Comparison of ENCODE assay signal across 8 mouse cellular contexts in genomic region chr10:58255213-58255892, GRCm38 (mm10). TPM values are rescaled to one million over a fixed set of nuclear protein-coding genes. Genes with fewer than 3 reads are reported as not detected.
DNase-seq lines count a peak whose midpoint lies in the region; ATAC-seq lines count a peak whose summit lies in the region.

TSS of gene Gcc2 (plus strand) at chr10:58255497.

- H3K4me2 ChIP-seq in forebrain, embryonic 14.5 days (ENCODE audit: low read length) = peak within 1 kb of the TSS; percentile 57
- H3K4me2 ChIP-seq in neural tube, embryonic 15.5 days = peak within 1 kb of the TSS; percentile 59

- ATAC-seq in forebrain, embryonic 14.5 days = peak; percentile 99
- ATAC-seq in neural tube, embryonic 15.5 days (ENCODE audit: low FRiP score) = peak; percentile 99

- no peaks in the 10 kb centered on the region for H3K9me3 ChIP-seq in forebrain, embryonic 14.5 days (replicated peaks; ENCODE audit: control insufficient read depth, low read length)
- H3K9me3 ChIP-seq in neural tube, embryonic 15.5 days (replicated peaks) = no peaks in the 10 kb centered on the region

- DNase-seq in ES-CJ7 (ENCODE audit: low read depth, low spot score) = peak; percentile 94
- DNase-seq in cerebellum, adult 11 months = peak; percentile 86
- DNase-seq in forebrain, embryonic 14.5 days (ENCODE audit: low spot score) = peak; percentile 98
- DNase-seq in heart, postnatal 14 days = peak; percentile 91 to 94
- DNase-seq in layer of hippocampus, adult 11-12 months (ENCODE audit: low spot score) = peak; percentile 91
- peak; percentile 95 to 97 for DNase-seq in lung, adult 18-20 months
- peak; percentile 92 for DNase-seq in testis, postnatal 14 days (ENCODE audit: low spot score)

- H3K36me3 ChIP-seq in forebrain, embryonic 14.5 days (ENCODE audit: control insufficient read depth, insufficient read depth, low read length) = peaks cover 14% of the 10 kb centered on the region
- peaks cover 13% of the 10 kb centered on the region for H3K36me3 ChIP-seq in neural tube, embryonic 15.5 days

- H3K4me1 ChIP-seq in forebrain, embryonic 14.5 days (ENCODE audit: control insufficient read depth, insufficient read depth, low read length) = peaks cover 4% of the 10 kb centered on the region; the same call in 1 of the 2 replicates
- H3K4me1 ChIP-seq in neural tube, embryonic 15.5 days = peaks cover 18% of the 10 kb centered on the region

- intact Hi-C loops in heart, postnatal 14 days (cut with DNase I) = loop anchor here (5.0 kb wide), 1 partner anchor 67 kb away; the partner anchor contains the start of gene Lims1

- peak within 1 kb of the TSS; percentile 87 for H3K9ac ChIP-seq in forebrain, embryonic 14.5 days (ENCODE audit: low read length)
- H3K9ac ChIP-seq in neural tube, embryonic 15.5 days (replicated peaks) = peak within 1 kb of the TSS; percentile 86

- peak within 1 kb of the TSS; percentile 76 for H3K4me3 ChIP-seq in forebrain, embryonic 14.5 days (ENCODE audit: low read depth, low read length)
- peak within 1 kb of the TSS; percentile 88 for H3K4me3 ChIP-seq in neural tube, embryonic 15.5 days (replicated peaks)

- WGBS in forebrain, embryonic 14.5 days = under 1% methylated on average over 47 of the region's 58 CpGs
- WGBS in neural tube, embryonic 15.5 days = under 1% methylated on average over 56 of the region's 58 CpGs

- H3K27me3 ChIP-seq in forebrain, embryonic 14.5 days (replicated peaks; ENCODE audit: control insufficient read depth, insufficient read depth, low read length) = no peaks in the 10 kb centered on the region
- 0 out of 2 replicates have a peak, but pooled peaks cover 3% of the 10 kb centered on the region for H3K27me3 ChIP-seq in neural tube, embryonic 15.5 days (replicated peaks)

- H3K27ac ChIP-seq in forebrain, embryonic 14.5 days (ENCODE audit: low read depth, low read length) = peak within 1 kb of the TSS; percentile 48
- peak within 1 kb of the TSS; percentile 82 for H3K27ac ChIP-seq in neural tube, embryonic 15.5 days (replicated peaks)

RNA-seq across cellular contexts. Expression of gene Gcc2, which starts in this region (rescaled TPM):
- 56.8 and 58.8 TPM in 2 replicates for polyA plus RNA-seq in forebrain, embryonic 14.5 days (2014; fragmentation: Nextera tagmentation; extraction: Ambion mirVana)
- total RNA-seq in heart, postnatal 14 days (2021) = 10 to 100 TPM; 23.2 to 27.2 TPM
- polyA plus RNA-seq in neural tube, embryonic 15.5 days (2015; fragmentation: Nextera tagmentation; extraction: Ambion mirVana) = 82.3 and 82.5 TPM in 2 replicates

Comparison
In these comparisons a context has a peak if more than half of its experiments do, and no peak if none do; other contexts are left out.
1. Peak in every context shown above with its lines: DNase-seq, ATAC-seq, H3K4me3 ChIP-seq and H3K27ac ChIP-seq.